Mouse (Mus musculus): ENCODE data around the gene Fbxo41.

The Fbxo41 gene

GRCm38 (mm10) chr6:85447351-85447750, 55.4 kb downstream of the Fbxo41 start:
- no peak for DNase-seq (ENCODE audit: low read depth, low spot score)

DNA sequence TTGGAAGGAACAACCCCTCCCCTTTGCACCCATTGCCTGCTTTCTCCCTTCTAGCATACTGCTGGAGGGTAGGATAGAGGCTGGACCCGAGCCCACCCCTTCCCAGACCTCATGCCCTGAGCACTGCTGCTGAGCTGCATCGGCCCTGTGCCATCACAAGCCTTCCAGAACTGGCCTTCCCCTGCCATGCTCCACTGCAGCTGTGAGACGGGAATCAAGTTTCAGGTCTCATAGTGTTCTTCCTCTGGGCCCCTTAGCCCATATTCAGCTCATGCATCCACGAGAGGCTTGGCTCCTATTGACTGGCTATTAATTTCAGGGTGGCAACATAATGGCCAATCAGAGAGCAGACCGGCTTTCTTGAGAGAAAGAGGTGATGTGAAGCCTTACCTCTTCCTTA, 57.5 kb downstream of the Fbxo41 start:
- no peak for DNase-seq (ENCODE audit: low read depth, low spot score)

DNA sequence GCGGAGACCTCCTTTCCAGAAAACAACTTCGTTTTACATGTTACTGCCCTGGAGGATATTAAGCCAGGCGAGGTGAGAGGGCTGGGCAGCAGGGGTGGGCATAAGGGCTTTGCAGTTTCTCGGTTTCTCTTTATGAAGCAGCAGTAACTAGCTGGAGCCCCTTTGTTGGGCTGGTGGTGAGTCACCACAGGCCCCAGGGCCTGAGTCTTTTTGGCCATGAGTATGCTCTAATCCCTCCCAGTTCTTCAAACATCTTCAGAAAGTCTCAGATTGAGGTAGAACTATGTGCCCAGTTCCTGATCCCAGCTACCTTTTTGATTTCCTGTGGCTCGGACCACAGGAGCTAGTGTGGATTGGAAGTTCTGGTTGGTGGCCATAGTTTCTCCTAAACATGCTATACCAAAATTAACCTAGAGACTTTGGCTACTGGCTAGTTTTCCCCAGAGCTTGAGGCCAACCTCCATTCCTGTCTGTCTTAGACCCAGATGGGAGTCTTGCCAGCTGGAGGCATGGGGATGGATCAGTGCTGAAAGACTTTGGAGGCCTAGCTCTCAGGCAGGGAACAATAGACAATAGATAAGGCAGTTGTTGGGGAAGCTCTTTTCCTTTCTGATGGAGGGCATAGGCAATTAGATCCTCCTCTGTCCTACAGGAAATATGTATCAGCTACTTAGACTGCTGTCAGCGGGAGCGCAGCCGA, 58.4 kb downstream of the Fbxo41 start:
- no peak for DNase-seq (ENCODE audit: low read depth, low spot score)

DNA sequence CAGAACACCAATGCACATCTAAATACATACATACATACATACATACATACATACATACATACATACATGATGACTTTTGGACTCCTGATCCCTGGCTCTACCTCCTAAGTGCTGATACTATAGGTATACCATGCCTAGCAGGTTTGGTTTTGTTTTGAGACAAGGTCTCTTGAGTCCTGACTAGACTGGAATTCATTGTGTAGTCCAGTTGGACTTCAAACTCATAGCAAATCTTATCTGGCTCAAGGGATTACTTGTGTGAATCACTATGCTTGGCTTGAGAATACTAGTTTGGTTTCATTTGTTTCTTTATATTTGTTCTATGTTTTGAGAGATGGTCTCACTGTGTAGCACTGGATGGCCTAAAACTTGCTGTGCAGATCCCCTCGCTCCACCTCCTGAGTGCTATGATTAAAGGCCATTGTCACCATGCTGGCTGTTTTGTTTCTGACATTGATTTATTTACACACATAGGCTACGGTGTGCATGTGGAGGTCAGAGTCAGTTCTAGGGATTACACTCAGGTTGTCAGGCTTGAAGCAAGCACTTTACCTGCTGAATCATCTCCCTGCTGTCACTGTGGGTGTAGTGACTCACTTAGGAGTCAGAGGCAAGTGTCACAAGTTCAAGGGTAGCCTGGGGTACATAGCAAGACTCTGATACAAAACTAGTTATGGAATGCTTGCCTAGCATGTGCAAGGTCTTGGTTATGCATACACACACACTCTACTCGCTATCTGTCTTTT, 59.1 kb downstream of the Fbxo41 start:
- DNase-seq (ENCODE audit: low read depth, low spot score) = no peak

DNA sequence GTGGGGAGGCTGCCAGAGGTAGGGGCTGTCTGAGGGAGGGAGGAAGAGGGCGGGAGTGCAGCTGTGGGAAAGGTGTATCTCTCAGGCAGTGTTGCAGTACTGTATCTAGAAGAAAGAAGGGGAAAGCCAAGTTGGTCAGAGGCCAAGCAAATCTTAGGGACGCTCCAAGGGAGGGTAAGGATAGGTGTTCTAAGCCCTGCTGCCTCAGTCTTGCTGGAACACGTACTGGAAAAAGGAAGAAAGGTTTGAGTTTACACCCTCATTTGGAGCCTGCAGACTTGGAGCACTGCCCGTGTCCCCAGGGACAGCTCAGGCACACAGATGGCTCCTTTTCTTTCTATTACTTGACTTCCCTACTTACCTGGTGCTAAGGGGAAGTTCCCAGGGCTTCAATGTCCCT, 61.7 kb downstream of the Fbxo41 start:
- no peak for DNase-seq (ENCODE audit: low read depth, low spot score)

DNA sequence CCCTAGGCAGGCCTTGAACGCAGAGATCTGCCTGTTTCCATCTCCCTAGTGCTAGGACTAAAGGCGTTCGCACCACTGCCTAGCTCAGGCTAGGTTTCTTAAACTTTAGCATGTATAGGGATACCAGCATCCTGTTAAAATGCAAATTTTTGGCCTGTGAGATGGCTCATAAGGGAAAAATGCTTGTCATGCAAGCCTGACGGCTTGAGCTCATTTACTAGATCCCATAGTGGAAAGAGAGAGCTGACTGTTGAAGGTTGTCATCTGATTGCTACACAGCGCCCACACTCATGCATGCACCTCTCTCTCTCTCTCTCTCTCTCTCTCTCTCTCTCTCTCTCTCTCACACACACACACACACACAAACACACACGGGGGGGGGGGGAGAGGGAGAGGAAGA, 66.2 kb downstream of the Fbxo41 start:
- DNase-seq (ENCODE audit: low read depth, low spot score) = no peak

DNA sequence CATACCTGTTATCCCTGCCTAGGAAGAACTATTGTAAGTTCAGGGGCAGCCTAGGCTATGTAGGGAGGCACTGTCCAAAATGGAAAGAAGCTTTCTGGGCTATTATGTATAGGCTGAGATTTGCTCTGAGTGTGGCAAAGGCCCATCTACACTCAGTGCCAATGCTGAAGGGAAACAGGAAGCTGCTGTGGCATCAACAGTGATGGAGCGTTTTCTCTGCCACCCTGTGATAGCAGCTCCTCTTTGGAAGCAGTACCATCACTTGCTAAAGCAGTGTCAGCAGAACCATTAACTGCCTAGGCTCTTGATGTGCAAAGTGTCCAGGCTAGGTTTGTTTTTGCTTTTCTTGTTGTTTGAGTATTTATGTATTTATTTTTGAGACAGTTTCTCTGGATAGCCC, 66.6 kb downstream of the Fbxo41 start:
- DNase-seq (ENCODE audit: low read depth, low spot score) = no peak

DNA sequence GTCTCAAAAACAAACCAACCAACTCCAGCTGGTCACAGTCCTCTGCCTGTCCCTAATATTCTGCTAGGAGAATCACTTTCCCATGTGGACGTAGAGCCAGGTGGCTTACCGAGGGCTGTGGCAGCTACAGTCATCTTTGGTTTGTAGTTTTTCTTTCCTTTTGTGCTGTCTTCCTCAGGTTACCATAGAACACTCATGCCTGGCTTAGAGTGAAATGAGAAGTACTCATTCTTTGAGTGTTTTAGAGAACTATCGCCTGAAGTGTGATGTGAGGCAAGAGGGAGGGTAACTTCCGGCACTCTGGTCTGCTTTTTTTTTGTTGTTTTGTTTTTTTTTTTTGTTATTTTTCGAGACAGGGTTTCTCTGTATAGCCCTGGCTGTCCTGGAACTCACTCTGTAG, 68.9 kb downstream of the Fbxo41 start:
- DNase-seq (ENCODE audit: low read depth, low spot score) = no peak

- DNase-seq (ENCODE audit: low read depth, low spot score) = peak; percentile 95
Measured at GRCm38 (mm10) chr6:85431842-85432431, 70.9 kb downstream of the Fbxo41 start, which contains the start of gene Smyd5. Smyd5 (plus strand) TSS chr6:85431989.

GRCm38 (mm10) chr6:85431274-85431841, 71.4 kb downstream of the Fbxo41 start:
- DNase-seq (ENCODE audit: low read depth, low spot score) = no peak

GRCm38 (mm10) chr6:85423836-85424379, 78.9 kb downstream of the Fbxo41 start, which contains the start of gene Noto:
Noto (plus strand) TSS chr6:85423886.
- no peak for DNase-seq (ENCODE audit: low read depth, low spot score)
